Mouse (Mus musculus) liver, embryonic 14.5 days (tissue): Measurements from ENCODE around the gene Mcm2.

Source experiments
- CTCF ChIP-seq: IDR thresholded peaks from 2 replicates; pipeline ENCODE4 v1.5.1; 2016; ENCODE audit warnings: antibody characterized with exemption, low read depth, control low read depth
- EP300 ChIP-seq: IDR thresholded peaks from 2 replicates; pipeline ENCODE4 v1.6.1; 2016; ENCODE audit warnings: antibody characterized with exemption, low read depth

DNA sequence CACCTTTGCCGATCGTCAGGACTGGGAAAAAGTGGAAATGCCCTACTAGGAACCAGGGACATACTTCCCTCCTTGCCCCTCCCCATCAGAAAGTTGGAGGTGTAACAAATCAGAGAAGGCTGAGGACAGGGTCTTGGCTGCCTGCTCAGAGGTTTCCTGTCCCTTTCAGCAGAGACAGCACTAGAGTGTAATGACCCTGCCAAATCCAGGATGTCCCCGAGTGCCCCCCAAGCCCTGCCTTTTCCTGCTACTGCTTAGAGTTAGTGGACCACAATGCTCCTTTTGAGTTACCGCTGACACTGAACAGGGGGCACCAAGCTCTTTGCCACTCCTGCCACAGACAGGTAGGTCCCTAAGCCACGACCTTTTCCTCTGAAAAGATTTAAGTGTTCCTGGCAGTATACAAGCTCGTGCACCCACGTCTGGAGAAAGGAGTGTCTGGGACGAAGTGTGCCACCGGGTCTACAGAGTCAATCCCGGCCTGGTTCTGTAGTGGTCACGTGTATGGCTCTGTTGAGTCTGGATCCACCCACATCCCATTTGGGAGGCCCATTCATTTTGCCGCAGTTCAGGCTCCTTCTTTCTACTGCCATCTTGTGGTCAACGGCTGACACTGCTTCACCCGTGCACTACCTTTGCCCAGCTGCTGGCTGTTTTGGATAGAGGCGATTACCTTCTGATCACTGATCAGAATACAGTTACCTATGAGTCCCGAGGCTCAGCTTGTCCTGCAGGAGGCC lies 8.0 kb upstream of the Mcm2 start:
- TF ChIP-seq CTCF (peak; percentile 98), EP300 (no peak)
